Mouse (Mus musculus): ENCODE data around the gene Lce1l. TPM values are rescaled to one million over a fixed set of nuclear protein-coding genes. Genes with fewer than 3 reads are reported as not detected.
"Not testable (repeated sequence)": the region's sequence is repeated elsewhere in the genome, so short reads cannot be mapped to it uniquely, and the experiment has no call there.

The Lce1l gene
- polyA plus RNA-seq (2012; rRNA removed): not detected in 2 replicates

DNA sequence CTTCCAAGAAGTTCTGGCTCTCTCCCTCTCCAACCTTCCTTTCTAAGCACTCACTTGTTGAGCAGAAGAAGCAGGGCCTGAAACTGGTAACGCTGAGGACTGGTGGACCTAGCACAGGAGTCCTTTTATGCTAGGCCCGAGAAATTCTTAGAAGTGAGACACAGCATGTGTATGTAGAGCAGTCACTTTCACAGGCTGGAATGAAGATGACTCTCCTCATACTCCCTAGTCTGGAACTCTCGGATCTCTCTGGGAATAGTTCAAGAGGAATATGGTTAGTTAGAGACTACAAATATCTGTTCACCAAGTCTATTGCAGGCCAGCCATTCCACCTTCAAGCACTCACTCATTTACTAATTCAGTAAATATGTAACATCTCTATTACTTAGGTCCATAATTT lies at the start of gene Lce1l:
Gene Lce1l (minus strand): TSS at position 101 of the 400 bp plus-strand sequence.
- H3K36me3 ChIP-seq (ENCODE audit: control insufficient read depth, insufficient read depth, low read length): no peaks in the 10 kb centered on the region
- no peak for TF ChIP-seq POLR2A (IDR thresholded peaks at IDR 0.05; ENCODE audit: low read depth, low read length)
- no peak for TF ChIP-seq CTCF (conservative IDR thresholded peaks at IDR 0.05; ENCODE audit: insufficient read depth, insufficient read length, low read depth, low read length)
- H3K27me3 ChIP-seq (replicated peaks; ENCODE audit: control insufficient read depth, insufficient read depth, low read length): no peaks in the 10 kb centered on the region
- H3K4me1 ChIP-seq (ENCODE audit: control insufficient read depth, insufficient read depth, low read length): no peaks in the 10 kb centered on the region
- H3K27ac ChIP-seq (ENCODE audit: insufficient read depth, low read depth, low read length): no peak within 1 kb of the TSS
- no peak for DNase-seq
- no peak within 1 kb of the TSS for H3K4me3 ChIP-seq (ENCODE audit: insufficient read depth, low read depth, low read length)
- WGBS: 88% methylated on average over 3 of the region's 3 CpGs

DNA sequence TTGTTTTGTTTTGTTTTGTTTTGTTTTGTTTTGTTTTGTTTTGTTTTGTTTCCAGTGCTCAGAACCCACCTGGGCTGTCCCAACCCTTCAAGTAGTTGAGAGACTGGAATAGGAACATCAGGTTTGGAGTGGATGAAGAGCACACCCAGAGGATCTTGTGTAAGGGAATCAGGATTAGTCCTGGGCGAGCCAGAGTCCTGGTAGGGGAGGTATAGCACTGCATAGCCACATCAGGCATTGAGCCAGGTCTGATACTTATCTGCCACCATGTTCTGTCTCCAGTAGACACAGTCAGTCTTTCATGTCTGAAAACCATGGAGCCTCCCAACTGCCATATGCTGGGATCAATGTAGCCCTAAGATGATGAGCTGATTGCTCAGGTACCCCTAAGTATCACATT lies 43.4 kb upstream of the Lce1l start:
- H3K36me3 ChIP-seq (ENCODE audit: control insufficient read depth, insufficient read depth, low read length): no peaks in the 10 kb centered on the region
- no peak overlapping the region for H3K4me3 ChIP-seq (ENCODE audit: insufficient read depth, low read depth, low read length)
- TF ChIP-seq POLR2A (IDR thresholded peaks at IDR 0.05; ENCODE audit: low read depth, low read length) (no peak), CTCF (conservative IDR thresholded peaks at IDR 0.05; ENCODE audit: insufficient read depth, insufficient read length, low read depth, low read length) (no peak)
- no peak overlapping the region for H3K27ac ChIP-seq (ENCODE audit: insufficient read depth, low read depth, low read length)
- no peaks in the 10 kb centered on the region for H3K27me3 ChIP-seq (replicated peaks; ENCODE audit: control insufficient read depth, insufficient read depth, low read length)
- H3K4me1 ChIP-seq (ENCODE audit: control insufficient read depth, insufficient read depth, low read length): no peaks in the 10 kb centered on the region
- 53% methylated on average over 1 of the region's 1 CpGs for WGBS
- DNase-seq: no peak

DNA sequence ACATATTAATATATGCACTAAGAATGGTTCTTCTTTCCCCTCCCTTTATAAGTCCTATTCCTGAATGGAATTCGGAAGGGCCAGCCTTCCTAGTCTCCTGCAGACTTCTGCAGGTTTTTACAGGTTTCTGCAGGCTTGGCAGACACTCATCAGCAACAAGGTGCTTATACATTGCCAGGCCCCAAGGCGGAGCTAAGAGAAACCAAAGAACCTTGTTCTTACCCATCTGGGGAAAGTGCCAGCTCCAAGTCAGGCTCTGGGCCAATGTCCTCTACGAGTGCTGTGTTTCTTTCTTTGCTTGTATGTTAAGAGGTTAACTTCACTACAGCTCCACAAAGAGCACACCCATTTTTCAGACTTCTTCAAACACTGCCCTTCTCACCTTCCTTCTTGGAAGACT lies 43.0 kb upstream of the Lce1l start:
- no peak for TF ChIP-seq POLR2A (IDR thresholded peaks at IDR 0.05; ENCODE audit: low read depth, low read length)
- no peak for TF ChIP-seq CTCF (conservative IDR thresholded peaks at IDR 0.05; ENCODE audit: insufficient read depth, insufficient read length, low read depth, low read length)
- WGBS: 27% methylated on average over 3 of the region's 3 CpGs
- H3K4me1 ChIP-seq (ENCODE audit: control insufficient read depth, insufficient read depth, low read length): no peaks in the 10 kb centered on the region
- H3K27ac ChIP-seq (ENCODE audit: insufficient read depth, low read depth, low read length): no peak overlapping the region
- no peaks in the 10 kb centered on the region for H3K36me3 ChIP-seq (ENCODE audit: control insufficient read depth, insufficient read depth, low read length)
- H3K27me3 ChIP-seq (replicated peaks; ENCODE audit: control insufficient read depth, insufficient read depth, low read length): no peaks in the 10 kb centered on the region
- no peak overlapping the region for H3K4me3 ChIP-seq (ENCODE audit: insufficient read depth, low read depth, low read length)
- peak; percentile 77 for DNase-seq

DNA sequence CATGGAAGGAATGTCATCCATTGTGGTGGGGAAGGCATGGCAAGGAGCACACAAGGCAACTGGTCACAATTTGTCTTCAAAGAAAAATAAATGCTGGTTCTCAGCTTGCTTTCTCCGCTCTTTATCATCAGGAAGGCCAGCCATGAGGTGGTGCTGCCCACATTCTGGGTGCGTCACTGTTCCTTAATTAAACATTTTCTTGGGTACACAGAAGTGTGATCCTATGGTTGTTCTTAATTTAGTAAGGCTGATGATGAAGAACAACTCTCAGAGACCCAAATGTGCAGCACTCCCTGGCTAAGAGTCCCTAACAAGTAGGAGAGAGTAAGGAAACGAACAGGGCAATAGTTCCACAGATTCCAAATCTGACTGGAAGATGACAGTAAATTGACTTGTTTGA lies 23.1 kb upstream of the Lce1l start:
- Histone ChIP-seq H3K36me3 (ENCODE audit: control insufficient read depth, insufficient read depth, low read length) (no peaks in the 10 kb centered on the region), H3K27ac (ENCODE audit: insufficient read depth, low read depth, low read length) (no peak overlapping the region), H3K4me1 (ENCODE audit: control insufficient read depth, insufficient read depth, low read length) (no peaks in the 10 kb centered on the region), H3K27me3 (replicated peaks; ENCODE audit: control insufficient read depth, insufficient read depth, low read length) (no peaks in the 10 kb centered on the region; the same call in 1 of the 2 replicates), H3K4me3 (ENCODE audit: insufficient read depth, low read depth, low read length) (no peak overlapping the region)
- TF ChIP-seq CTCF (conservative IDR thresholded peaks at IDR 0.05; ENCODE audit: insufficient read depth, insufficient read length, low read depth, low read length) (no peak), POLR2A (IDR thresholded peaks at IDR 0.05; ENCODE audit: low read depth, low read length) (no peak)
- WGBS: 86% methylated on average over 3 of the region's 3 CpGs
- DNase-seq: no peak

DNA sequence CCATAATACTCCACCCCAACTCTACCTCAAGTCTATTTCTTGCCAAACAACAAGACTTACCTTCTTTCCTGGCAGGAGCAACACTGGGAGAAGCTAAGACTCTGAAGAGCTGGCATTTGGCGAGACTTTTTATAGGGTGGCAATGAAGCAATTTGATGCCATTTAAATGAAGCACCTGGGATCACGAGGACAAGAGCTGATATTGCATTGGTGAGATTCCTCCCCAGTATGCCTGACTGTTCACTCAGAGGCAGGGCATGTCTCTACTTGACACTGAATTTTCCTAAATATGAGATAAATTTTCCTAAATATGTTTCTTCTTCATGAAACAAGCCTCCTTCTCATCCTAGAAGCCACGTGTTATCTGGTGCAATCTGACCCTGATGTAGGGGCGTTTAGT lies 19.0 kb upstream of the Lce1l start, which contains the start of gene 2310050C09Rik:
Gene 2310050C09Rik (minus strand): TSS at position 101 of the 400 bp plus-strand sequence.
- no peak for DNase-seq
- WGBS: 59% methylated on average over 4 of the region's 4 CpGs
- no peak within 1 kb of the TSS for H3K27ac ChIP-seq (ENCODE audit: insufficient read depth, low read depth, low read length)
- H3K36me3 ChIP-seq (ENCODE audit: control insufficient read depth, insufficient read depth, low read length): no peaks in the 10 kb centered on the region
- no peaks in the 10 kb centered on the region; the same call in 1 of the 2 replicates for H3K27me3 ChIP-seq (replicated peaks; ENCODE audit: control insufficient read depth, insufficient read depth, low read length)
- H3K4me3 ChIP-seq (ENCODE audit: insufficient read depth, low read depth, low read length): no peak within 1 kb of the TSS
- TF ChIP-seq POLR2A (IDR thresholded peaks at IDR 0.05; ENCODE audit: low read depth, low read length) (no peak), CTCF (conservative IDR thresholded peaks at IDR 0.05; ENCODE audit: insufficient read depth, insufficient read length, low read depth, low read length) (no peak)
- no peaks in the 10 kb centered on the region for H3K4me1 ChIP-seq (ENCODE audit: control insufficient read depth, insufficient read depth, low read length)

DNA sequence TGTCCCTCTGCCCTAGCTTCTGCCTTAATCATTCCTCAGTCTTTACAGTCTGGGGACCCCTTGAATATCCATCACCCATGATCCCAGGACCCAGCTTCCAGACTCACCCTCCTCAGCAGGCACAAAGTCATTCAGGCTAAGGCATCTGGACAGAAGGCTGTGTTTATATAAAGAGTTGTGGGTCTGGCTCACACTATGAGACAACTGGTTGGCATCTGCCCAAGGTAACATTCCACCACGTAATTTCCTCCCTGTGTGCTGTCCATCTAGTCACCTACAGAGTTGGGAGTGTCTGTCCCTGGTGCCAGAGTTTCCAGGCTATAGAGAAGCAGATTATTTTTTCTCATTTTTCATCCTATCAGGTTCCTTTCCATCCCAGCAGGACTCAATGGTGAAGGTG lies 24.0 kb downstream of the Lce1l start, which contains the start of gene Kprp:
Gene Kprp (minus strand): TSS at position 140 of the 400 bp plus-strand sequence.
- no peak for TF ChIP-seq CTCF (conservative IDR thresholded peaks at IDR 0.05; ENCODE audit: insufficient read depth, insufficient read length, low read depth, low read length)
- TF ChIP-seq POLR2A (IDR thresholded peaks at IDR 0.05; ENCODE audit: low read depth, low read length): no peak

DNA sequence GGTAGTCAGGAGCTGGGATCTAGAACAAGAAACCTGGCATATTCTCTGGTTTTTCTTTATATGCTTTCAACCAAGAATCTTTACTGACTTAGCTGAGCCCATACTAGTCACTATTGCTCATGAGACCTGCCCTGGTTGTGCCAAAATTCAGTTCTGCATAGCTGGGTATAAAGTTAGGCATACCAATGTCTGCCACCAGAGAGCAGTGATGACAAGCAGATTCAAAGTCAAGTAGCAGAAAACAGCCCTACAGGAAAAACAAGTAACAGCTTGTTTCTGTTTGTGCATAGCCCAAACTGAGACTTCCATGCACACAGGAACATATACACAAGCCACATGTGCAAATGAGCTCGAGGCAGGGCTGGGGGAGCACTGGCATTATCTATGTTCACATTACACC lies 25.3 kb downstream of the Lce1l start:
- Histone ChIP-seq H3K27me3 (replicated peaks; ENCODE audit: control insufficient read depth, insufficient read depth, low read length) (no peaks in the 10 kb centered on the region), H3K27ac (ENCODE audit: insufficient read depth, low read depth, low read length) (no peak overlapping the region), H3K4me3 (ENCODE audit: insufficient read depth, low read depth, low read length) (no peak overlapping the region), H3K4me1 (ENCODE audit: control insufficient read depth, insufficient read depth, low read length) (no peaks in the 10 kb centered on the region), H3K36me3 (ENCODE audit: control insufficient read depth, insufficient read depth, low read length) (no peaks in the 10 kb centered on the region)
- 32% methylated on average over 1 of the region's 1 CpGs for WGBS
- peak; percentile 5 for DNase-seq
- no peak for TF ChIP-seq CTCF (conservative IDR thresholded peaks at IDR 0.05; ENCODE audit: insufficient read depth, insufficient read length, low read depth, low read length)
- TF ChIP-seq POLR2A (IDR thresholded peaks at IDR 0.05; ENCODE audit: low read depth, low read length): no peak

More for the DNA sequence above, 24.0 kb downstream of the Lce1l start, which contains the start of gene Kprp:
- 3% methylated on average over 1 of the region's 1 CpGs for whole genome bisulfite sequencing
- no peak within 1 kb of the TSS for H3K4me3 ChIP-seq (ENCODE audit: insufficient read depth, low read depth, low read length)
- no peaks in the 10 kb centered on the region for H3K27me3 ChIP-seq (replicated peaks; ENCODE audit: control insufficient read depth, insufficient read depth, low read length)
- DNase-seq: no peak
- H3K36me3 ChIP-seq (ENCODE audit: control insufficient read depth, insufficient read depth, low read length): no peaks in the 10 kb centered on the region
- no peaks in the 10 kb centered on the region for H3K4me1 ChIP-seq (ENCODE audit: control insufficient read depth, insufficient read depth, low read length)
- H3K27ac ChIP-seq (ENCODE audit: insufficient read depth, low read depth, low read length): no peak within 1 kb of the TSS

DNA sequence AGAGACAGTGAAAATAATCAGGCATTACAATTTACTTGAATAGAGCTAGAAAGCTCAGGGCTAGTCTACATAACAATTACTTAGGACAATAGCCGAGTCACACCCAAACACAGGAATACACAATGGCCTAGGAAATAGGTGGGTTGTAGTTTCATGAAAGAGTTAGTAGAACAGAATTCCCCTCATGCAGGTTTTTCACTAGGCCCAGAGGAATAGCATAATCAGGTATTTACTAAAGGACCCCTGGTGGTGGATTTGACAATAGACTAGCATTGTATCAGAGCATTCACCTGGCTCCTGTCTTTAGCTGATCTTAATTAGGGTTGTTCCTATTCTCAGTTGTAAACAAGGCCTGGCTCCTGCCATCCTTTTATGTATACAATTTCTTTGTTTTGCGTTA lies 35.0 kb downstream of the Lce1l start:
- 88% methylated on average over 2 of the region's 2 CpGs for whole genome bisulfite sequencing
- DNase-seq; H3K27me3 ChIP-seq (replicated peaks; ENCODE audit: control insufficient read depth, insufficient read depth, low read length); H3K4me1 ChIP-seq (ENCODE audit: control insufficient read depth, insufficient read depth, low read length); H3K36me3 ChIP-seq (ENCODE audit: control insufficient read depth, insufficient read depth, low read length); H3K27ac ChIP-seq (ENCODE audit: insufficient read depth, low read depth, low read length); H3K4me3 ChIP-seq (ENCODE audit: insufficient read depth, low read depth, low read length): not testable (repeated sequence)

Measured in kidney, adult 2 months (tissue).